Mouse (Mus musculus): Measurements from ENCODE around the gene Tbx19. TPM values are rescaled to one million over a fixed set of nuclear protein-coding genes. Genes with fewer than 3 reads are reported as not detected.

The Tbx19 gene
- total RNA-seq (2012; rRNA removed) (0.04 TPM in 1 of 2 replicates, not detected in the other), total RNA-seq (2014; rRNA removed) (0.44 TPM in 1 of 2 replicates, not detected in the other), polyA plus RNA-seq (2012; ENCODE audit: insufficient read length, low read depth) (0.52 and 0.66 TPM in 2 replicates)

DNA sequence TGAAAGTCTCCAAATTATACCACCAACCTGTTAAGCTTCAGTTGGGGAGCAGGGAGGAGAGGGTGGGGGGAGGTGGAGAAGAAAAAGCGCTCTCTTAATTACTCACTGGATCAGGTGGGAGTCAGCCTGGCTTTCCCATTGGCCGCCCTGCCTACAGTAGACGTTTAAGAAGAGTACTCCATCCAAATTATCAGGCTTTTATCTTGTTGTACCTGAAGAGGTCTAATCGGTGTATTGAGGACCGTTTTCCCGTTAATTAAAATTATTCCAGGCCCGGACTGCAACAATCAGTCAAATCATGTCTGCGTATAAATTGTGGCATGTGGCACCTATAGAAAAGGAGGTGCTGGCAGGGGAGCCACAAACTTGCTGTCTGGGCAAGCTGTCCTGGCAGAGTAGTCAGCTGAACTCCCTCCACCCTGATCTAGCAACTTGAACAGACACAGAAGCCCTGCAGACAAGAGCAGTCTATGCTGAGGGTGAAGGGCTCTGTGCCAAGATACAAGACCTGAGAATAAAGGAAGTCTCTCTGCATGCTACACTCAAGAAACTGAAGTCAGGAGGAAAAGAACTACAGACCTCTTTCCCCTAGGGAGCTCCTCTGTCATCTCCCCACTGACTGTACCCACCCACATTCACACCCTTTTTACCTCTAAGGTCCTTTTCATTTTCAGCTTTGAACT, at the start of gene Tbx19:
Tbx19 (minus strand) TSS at position 51 of the 683 bp plus-strand sequence.
- TF ChIP-seq RCOR1 (conservative IDR thresholded peaks at IDR 0.05; ENCODE audit: low read depth, low read length): no peak
- dilution Hi-C loops (cut with MboI; ENCODE audit: extremely low pct_ligation_motif_present, extremely low pct_unique_long_range_greater_than_20kb, low sequenced_read_pairs) (no loop called here), in situ Hi-C loops (cut with MboI; ENCODE audit: low pct_ligation_motif_present, low pct_unique_long_range_greater_than_20kb, low sequenced_read_pairs) (no loop called here)
- Histone ChIP-seq H3K27me3 (replicated peaks) (no peaks in the 10 kb centered on the region), H3K36me3 (replicated peaks in 1 of 2; ENCODE audit: control insufficient read depth in 1 of 2, insufficient read depth in 1 of 2, low read length in 1 of 2) (no peaks in the 10 kb centered on the region), H3K4me2 (ENCODE audit: insufficient read depth, low read depth, poor library complexity, severe bottlenecking) (no peak within 1 kb of the TSS), H3K9ac (ENCODE audit: insufficient read depth, low read depth) (no peak within 1 kb of the TSS), H3K79me2 (replicated peaks; ENCODE audit: control insufficient read depth, extremely low read depth, insufficient read depth, poor library complexity, severe bottlenecking) (no peaks in the 10 kb centered on the region), H3K4me1 (ENCODE audit: control insufficient read depth in 1 of 2, insufficient read depth in 2 of 2) (peaks cover 8 to 22% of the 10 kb centered on the region in 2 experiments; a peak in 3 of 4 replicates), H3K27ac (ENCODE audit: insufficient read depth, low read depth) (no peak within 1 kb of the TSS), H3K9me3 (replicated peaks; ENCODE audit: low read length) (peaks cover 2% of the 10 kb centered on the region), H3K4me3 (replicated peaks in 1 of 3; ENCODE audit: low read depth in 2 of 3, low read length in 2 of 3, poor library complexity in 1 of 3) (no peak within 1 kb of the TSS)
- peak; percentile 24 for DNase-seq (ENCODE audit: extremely low read depth)

- H3K36me3 ChIP-seq (replicated peaks in 1 of 2; ENCODE audit: control insufficient read depth in 1 of 2, insufficient read depth in 1 of 2, low read length in 1 of 2): no peaks in the 10 kb centered on the region
- in situ Hi-C loops (cut with MboI; ENCODE audit: low pct_ligation_motif_present, low pct_unique_long_range_greater_than_20kb, low sequenced_read_pairs): no loop called here
- H3K79me2 ChIP-seq (replicated peaks; ENCODE audit: control insufficient read depth, extremely low read depth, insufficient read depth, poor library complexity, severe bottlenecking): no peaks in the 10 kb centered on the region
- dilution Hi-C loops (cut with MboI; ENCODE audit: extremely low pct_ligation_motif_present, extremely low pct_unique_long_range_greater_than_20kb, low sequenced_read_pairs): no loop called here
- no peak overlapping the region for H3K27ac ChIP-seq (ENCODE audit: insufficient read depth, low read depth)
- H3K4me2 ChIP-seq (ENCODE audit: insufficient read depth, low read depth, poor library complexity, severe bottlenecking): no peak overlapping the region
- no peak for DNase-seq (ENCODE audit: extremely low read depth)
- H3K9me3 ChIP-seq (replicated peaks; ENCODE audit: low read length): no peaks in the 10 kb centered on the region
- no peak for TF ChIP-seq TCF12 (IDR thresholded peaks at IDR 0.05; ENCODE audit: low read depth, low read length)
- TF ChIP-seq SMC3 (IDR thresholded peaks at IDR 0.05; ENCODE audit: low read depth, low read length): no peak
- TF ChIP-seq JUN (IDR thresholded peaks at IDR 0.05; ENCODE audit: insufficient read depth, low read depth, low read length): no peak
- no peak for TF ChIP-seq TBP (conservative IDR thresholded peaks at IDR 0.05; ENCODE audit: low read depth, low read length)
- no peak for TF ChIP-seq EP300 (IDR thresholded peaks at IDR 0.05; ENCODE audit: low read length)
- no peak for TF ChIP-seq E2F4 (IDR thresholded peaks at IDR 0.05; ENCODE audit: insufficient replicate concordance, low read depth, low read length)
- TF ChIP-seq MAFK (IDR thresholded peaks at IDR 0.05; ENCODE audit: insufficient replicate concordance, low read length): no peak
- TF ChIP-seq POLR2AphosphoS2 (IDR thresholded peaks at IDR 0.05; ENCODE audit: low read depth, low read length): no peak
- TF ChIP-seq ZC3H11A (IDR thresholded peaks at IDR 0.05; ENCODE audit: low read depth, low read length): no peak
- TF ChIP-seq MEF2A (IDR thresholded peaks at IDR 0.05; ENCODE audit: borderline replicate concordance, low read depth, low read length): no peak
- TF ChIP-seq MAZ (IDR thresholded peaks at IDR 0.05; ENCODE audit: low read depth, low read length): no peak
- no peak for TF ChIP-seq UBTF (IDR thresholded peaks at IDR 0.05; ENCODE audit: low read depth, low read length)
- TF ChIP-seq HCFC1 (IDR thresholded peaks at IDR 0.05; ENCODE audit: low read depth, low read length): no peak
- no peak for TF ChIP-seq GABPA (IDR thresholded peaks at IDR 0.05; ENCODE audit: insufficient replicate concordance, low read depth, low read length)
- no peak for TF ChIP-seq ZMIZ1 (IDR thresholded peaks at IDR 0.05; ENCODE audit: low read depth, low read length)
- H3K4me1 ChIP-seq (ENCODE audit: control insufficient read depth in 1 of 2, insufficient read depth in 2 of 2): peaks cover 5 to 45% of the 10 kb centered on the region in 2 experiments; a peak in 2 of 4 replicates
- no peak overlapping the region for H3K9ac ChIP-seq (ENCODE audit: insufficient read depth, low read depth)
- H3K4me3 ChIP-seq (replicated peaks in 1 of 3; ENCODE audit: low read depth in 2 of 3, low read length in 2 of 3, poor library complexity in 1 of 3): no peak overlapping the region
- H3K27me3 ChIP-seq (replicated peaks): no peaks in the 10 kb centered on the region
Observed at GRCm38 (mm10) chr1:165205591-165205990, 45.0 kb upstream of the Tbx19 start.
